Mouse (Mus musculus) induced T-regulatory cell, adult 2 months (primary cell): ENCODE results near the gene Tpi1.

Experiments used
- DNase-seq: peaks from one replicate; pipeline ENCODE4 v3.0.0-alpha.2; 2012; ENCODE audit warnings: low read depth

Tpi1 gene

DNA sequence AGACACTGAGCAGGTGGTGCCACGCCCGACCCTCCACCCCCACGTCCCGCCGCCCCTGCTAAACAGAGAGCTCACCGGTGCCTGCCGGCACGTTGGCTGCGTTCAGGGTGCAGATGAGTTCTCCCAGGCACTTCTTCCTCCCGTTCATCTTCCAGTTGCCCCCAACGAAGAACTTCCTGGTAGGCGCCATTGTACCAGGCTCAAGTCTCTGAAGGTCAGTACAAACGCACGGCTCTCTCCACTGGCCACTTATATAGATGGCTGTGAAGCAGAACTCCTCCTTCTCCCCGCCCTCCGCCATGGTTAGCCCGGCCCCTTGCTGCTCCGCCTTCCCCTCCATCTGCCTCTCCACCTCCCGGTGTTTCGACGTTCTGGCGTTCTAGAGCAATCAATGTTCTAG, at the start of gene Tpi1:
Tpi1 (minus strand) TSS at position 364 of the 400 bp plus-strand sequence.
- DNase-seq: peak; percentile 90

GRCm38 (mm10) chr6:124863125-124863657, 49.1 kb upstream of the Tpi1 start:
- no peak for DNase-seq

- DNase-seq: no peak
These were observed 48.5 kb upstream of the Tpi1 start for GRCm38 (mm10) chr6:124862406-124863124.

GRCm38 (mm10) chr6:124861802-124862201, 47.7 kb upstream of the Tpi1 start:
- no peak for DNase-seq

DNA sequence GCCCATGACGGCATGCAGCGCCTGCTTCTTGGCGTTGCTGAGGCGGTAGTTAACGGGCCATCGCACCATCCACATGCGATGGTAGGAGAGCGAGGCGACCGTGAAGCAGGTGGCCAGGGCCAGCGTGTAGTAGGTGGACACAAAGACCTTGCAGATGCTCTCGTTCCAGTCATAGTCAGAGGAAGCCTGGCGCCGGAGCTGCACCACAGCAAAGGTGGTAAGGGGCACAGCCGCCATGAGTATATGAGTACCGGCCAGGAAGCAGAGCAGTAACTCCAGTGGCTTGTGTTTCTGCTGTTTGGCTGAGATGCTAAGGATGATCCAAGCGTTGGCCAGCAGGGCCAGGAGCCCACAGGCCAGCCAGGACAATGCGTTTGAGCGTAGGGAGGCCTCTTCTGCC, 47.2 kb upstream of the Tpi1 start:
- no peak for DNase-seq

DNA sequence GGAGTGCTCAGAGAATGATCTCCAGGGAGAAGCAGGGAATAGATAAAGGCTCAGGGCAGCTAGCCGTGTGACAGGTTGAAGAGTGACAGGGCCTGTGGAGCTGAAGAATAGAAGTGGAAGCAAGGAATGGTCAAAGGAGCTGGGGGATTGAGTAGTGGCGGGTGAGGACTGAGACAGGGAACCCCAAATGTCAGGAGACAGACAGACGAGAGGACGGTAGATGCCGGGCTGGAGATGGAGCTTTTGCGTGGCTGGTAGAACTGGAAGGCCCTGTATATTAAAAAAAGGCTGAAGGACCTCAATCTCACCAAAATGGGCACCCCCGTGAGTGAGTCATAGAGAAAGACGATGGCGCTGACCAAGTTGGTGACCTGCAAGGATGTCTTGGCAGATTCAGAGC, 46.4 kb upstream of the Tpi1 start:
- DNase-seq: no peak

- DNase-seq: peak; percentile 89
These were observed 45.6 kb upstream of the Tpi1 start for GRCm38 (mm10) chr6:124859725-124860124.

DNA sequence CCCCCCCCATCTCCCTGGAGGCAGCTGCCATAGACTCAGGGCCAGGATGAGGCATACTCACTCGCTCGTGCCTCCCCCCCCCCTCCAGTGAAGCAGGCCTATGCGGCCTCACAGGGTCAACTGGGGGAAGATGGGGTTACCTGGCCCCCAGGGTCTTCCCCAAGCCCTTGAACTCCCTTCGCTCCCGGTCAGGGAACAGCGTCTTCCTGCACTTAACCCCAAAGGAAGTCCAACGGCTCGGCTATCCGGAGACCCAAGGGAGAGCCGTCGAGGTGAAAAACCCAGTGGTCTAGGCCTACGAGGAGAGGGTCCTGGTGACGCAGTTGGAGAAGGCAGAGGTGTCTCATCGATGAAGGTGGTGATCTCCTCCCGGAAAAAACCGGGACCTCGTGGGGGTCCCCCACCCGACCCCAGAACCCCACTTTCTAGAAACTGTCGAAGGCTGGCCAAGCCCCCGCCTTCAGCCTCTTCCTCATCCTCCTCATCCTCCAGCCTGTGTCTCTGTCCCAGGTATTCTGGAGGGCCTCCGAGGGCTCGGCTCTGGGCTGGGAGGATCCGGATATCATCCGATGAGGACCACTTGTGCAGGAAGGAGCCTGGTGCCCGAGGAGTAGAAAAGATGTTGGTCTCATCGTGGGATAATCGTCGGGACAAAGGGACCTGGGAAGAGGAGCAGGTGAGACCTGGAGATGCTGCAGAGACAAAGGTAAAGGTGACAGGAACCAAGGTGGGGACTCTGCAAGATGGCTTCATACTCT, 44.6 kb upstream of the Tpi1 start:
- no peak for DNase-seq

GRCm38 (mm10) chr6:124857840-124858530, 43.9 kb upstream of the Tpi1 start:
- no peak for DNase-seq

DNA sequence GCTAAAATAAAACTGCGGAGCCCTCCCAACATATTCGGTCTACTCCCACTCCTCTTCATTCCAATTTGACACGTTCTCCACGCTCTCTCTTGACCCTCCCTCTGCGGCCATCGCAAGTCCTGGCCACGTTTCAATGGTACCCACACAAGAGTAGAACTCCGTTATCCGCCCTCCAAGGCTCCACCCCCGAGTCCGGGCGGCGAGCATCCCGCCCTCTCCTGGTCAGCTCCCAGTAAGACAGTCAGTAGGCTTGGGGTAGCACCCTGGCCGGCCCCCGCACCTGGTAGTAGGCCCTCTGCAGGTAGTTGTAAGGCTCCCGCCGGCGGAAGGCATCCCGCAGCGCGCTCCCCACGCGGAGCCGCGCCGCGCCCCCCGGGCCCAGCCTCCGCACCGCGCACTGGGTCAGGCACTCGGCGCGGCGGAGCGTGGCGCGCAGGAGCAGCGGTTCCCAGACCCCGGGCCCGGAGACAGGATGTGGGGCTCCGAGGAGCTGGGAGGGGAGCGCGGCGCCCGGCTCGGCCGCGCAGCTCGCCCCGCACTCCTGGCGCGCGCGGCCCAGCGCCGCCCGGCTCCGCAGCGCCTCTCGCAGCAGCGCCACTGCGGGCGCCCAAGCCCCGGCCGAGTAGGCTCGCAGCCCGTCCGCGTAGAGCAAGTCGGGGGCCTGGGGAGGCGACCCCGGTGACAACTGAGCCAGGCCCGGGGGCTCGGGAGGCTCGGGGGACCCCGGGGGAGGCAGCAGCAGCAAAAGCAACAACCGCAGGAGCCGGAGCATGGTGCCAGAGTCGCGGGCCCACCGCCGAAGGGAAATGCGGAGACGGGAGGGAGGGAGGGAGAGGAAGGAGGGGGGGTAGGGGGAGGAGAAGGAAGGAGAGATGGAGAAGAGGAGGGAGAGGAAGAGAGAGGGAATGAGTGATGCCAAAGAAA, 43.1 kb upstream of the Tpi1 start, which contains the start of gene P3h3:
P3h3 (minus strand) TSS at position 837 of the 924 bp plus-strand sequence.
- peak; percentile 84 for DNase-seq

DNA sequence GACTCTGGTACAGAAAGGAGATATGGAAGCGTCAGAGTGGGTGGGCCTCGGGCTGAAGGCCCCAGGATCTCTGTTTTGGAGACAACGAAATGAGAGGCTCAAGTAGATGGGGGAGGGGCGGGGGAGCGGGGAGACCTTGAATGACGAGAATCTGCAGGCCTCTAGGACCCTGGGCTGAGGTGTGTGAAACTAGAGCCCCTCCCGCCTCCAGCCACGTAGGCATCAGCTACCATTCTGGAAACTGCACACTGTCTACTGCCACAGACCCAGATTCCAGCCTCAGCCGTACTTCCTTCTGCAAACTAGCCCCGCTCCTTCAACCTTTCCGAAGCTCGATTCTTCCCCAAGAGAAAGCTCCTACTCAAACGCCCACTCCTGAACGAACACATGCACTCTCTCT, 42.2 kb upstream of the Tpi1 start:
- DNase-seq: peak; percentile 42

GRCm38 (mm10) chr6:124854647-124855046, 40.6 kb upstream of the Tpi1 start:
- no peak for DNase-seq

GRCm38 (mm10) chr6:124850535-124850934, 36.4 kb upstream of the Tpi1 start:
- no peak for DNase-seq

- peak; percentile 96 for DNase-seq
These were observed 33.2 kb upstream of the Tpi1 start for GRCm38 (mm10) chr6:124847305-124847704.

GRCm38 (mm10) chr6:124840241-124841167, 26.4 kb upstream of the Tpi1 start, which contains the start of gene Gnb3:
Gnb3 (minus strand) TSS chr6:124840275.
- no peak for DNase-seq

DNA sequence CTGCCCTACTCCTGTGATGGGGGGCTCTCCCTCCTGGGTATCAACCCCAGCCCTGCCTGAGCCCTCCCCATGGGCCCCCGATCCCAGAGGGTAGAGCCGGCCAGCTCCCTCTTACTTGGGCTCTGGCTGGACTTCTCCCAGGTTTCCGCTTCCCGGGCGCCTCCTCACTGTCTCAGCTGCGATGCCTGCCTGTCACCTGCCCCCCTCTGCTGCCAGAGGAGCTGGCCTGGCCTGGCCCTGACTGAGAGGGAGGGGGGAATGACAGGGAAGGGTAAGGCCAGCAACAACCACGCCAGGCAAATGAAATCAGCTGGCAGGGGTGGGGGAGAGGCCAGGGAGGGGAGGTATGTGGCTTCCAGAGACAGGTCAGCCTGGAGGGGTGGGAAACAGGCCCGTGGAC, 25.7 kb upstream of the Tpi1 start:
- no peak for DNase-seq

GRCm38 (mm10) chr6:124836411-124836810, 22.3 kb upstream of the Tpi1 start:
- no peak for DNase-seq

- no peak for DNase-seq
These were observed 21.4 kb upstream of the Tpi1 start for GRCm38 (mm10) chr6:124835531-124835930.

GRCm38 (mm10) chr6:124834512-124835081, 20.5 kb upstream of the Tpi1 start:
- no peak for DNase-seq

- DNase-seq: no peak
These were observed 17.6 kb upstream of the Tpi1 start for GRCm38 (mm10) chr6:124831649-124832048.
